Mouse (Mus musculus) MEL (cell line): Measurements from ENCODE around the gene Macrod2. TPM values are rescaled to one million over a fixed set of nuclear protein-coding genes. Genes with fewer than 3 reads are reported as not detected.

Source experiments
- DNase-seq: peaks from one replicate; pipeline ENCODE4 v3.0.0; 2011; ENCODE audit warnings: low read depth, low spot score
- H3K27ac ChIP-seq: 2 replicates; pipeline ENCODE4 v1.5.1; 2012; ENCODE audit warnings: low read depth, mild to moderate bottlenecking, control low read depth, low read length, moderate library complexity; ENCODE audit not compliant: control insufficient read depth
- H3K27me3 ChIP-seq, 2 experiments: fragments of 150-350 bp in 1 of 2; sonication (generic) in 1 of 2; 2 replicates each; pipeline ENCODE4 v1.6.1; 2012; ENCODE audit warnings: low read length in 2 of 2, mild to moderate bottlenecking in 2 of 2, improper control_type of control experiment in 1 of 2, moderate library complexity in 1 of 2; ENCODE audit not compliant: insufficient read depth in 2 of 2, control insufficient read depth in 1 of 2
- H3K36me3 ChIP-seq, 2 experiments: 2 replicates each; pipeline ENCODE4 v1.6.1; 2012 to 2014; ENCODE audit warnings: low read length in 2 of 2, improper control_type of control experiment in 1 of 2, inconsistent platforms in 1 of 2, mild to moderate bottlenecking in 1 of 2; ENCODE audit not compliant: insufficient read depth in 2 of 2, control insufficient read depth in 1 of 2
- H3K4me1 ChIP-seq, 2 experiments: fragments of 150-350 bp in 1 of 2; sonication (generic) in 1 of 2; 2 replicates each; pipeline ENCODE4 v1.6.1; 2012; ENCODE audit warnings: low read length in 2 of 2, improper control_type of control experiment in 1 of 2, mild to moderate bottlenecking in 1 of 2; ENCODE audit not compliant: insufficient read depth in 2 of 2, control insufficient read depth in 1 of 2
- H3K4me3 ChIP-seq, 2 experiments: fragments of 150-350 bp in 1 of 2; sonication (generic) in 1 of 2; 2 replicates each; pipeline ENCODE4 v1.5.1; 2012; ENCODE audit warnings: low read depth in 2 of 2, low read length in 2 of 2, mild to moderate bottlenecking in 2 of 2, moderate library complexity in 2 of 2, control low read depth in 1 of 2, improper control_type of control experiment in 1 of 2; ENCODE audit not compliant: control insufficient read depth in 1 of 2, insufficient read depth in 1 of 2
- H3K79me2 ChIP-seq: 2 replicates; pipeline ENCODE4 v1.6.1; 2012; ENCODE audit warnings: mild to moderate bottlenecking, low read length, moderate library complexity; ENCODE audit not compliant: control insufficient read depth, poor library complexity, insufficient read depth
- H3K9ac ChIP-seq: 2 replicates; pipeline ENCODE4 v1.6.1; 2012; ENCODE audit warnings: low read depth, mild to moderate bottlenecking, control low read depth, low read length, moderate library complexity; ENCODE audit not compliant: control insufficient read depth, poor library complexity, severe bottlenecking
- H3K9me3 ChIP-seq: fragments of 150-350 bp; sonication (generic); replicated peaks from 2 replicates; pipeline ENCODE4 v1.6.1; 2012; ENCODE audit warnings: mild to moderate bottlenecking, low read length, improper control_type of control experiment, moderate library complexity; ENCODE audit not compliant: insufficient read depth
- BHLHE40 ChIP-seq: IDR thresholded peaks from 2 replicates; pipeline ENCODE4 v1.6.1; 2012; ENCODE audit warnings: low read depth, mild to moderate bottlenecking, inconsistent platforms, low read length, improper control_type of control experiment, borderline replicate concordance
- EP300 ChIP-seq, 2 experiments: IDR thresholded peaks; 2 replicates each; pipeline ENCODE4 v1.6.1; 2011; ENCODE audit warnings: improper control_type of control experiment in 2 of 2, low read length in 2 of 2, low read depth in 1 of 2, mild to moderate bottlenecking in 1 of 2
- HCFC1 ChIP-seq: IDR thresholded peaks from 2 replicates; pipeline ENCODE4 v1.6.1; 2012; ENCODE audit warnings: low read depth, mild to moderate bottlenecking, inconsistent platforms, low read length, improper control_type of control experiment, moderate library complexity
- KAT2A ChIP-seq: conservative IDR thresholded peaks from 2 replicates; pipeline ENCODE4 v1.6.1; 2012; ENCODE audit warnings: low read depth, low read length, improper control_type of control experiment, inconsistent platforms
- MAX ChIP-seq: IDR thresholded peaks from 2 replicates; pipeline ENCODE4 v1.6.1; 2011; ENCODE audit warnings: low read length, improper control_type of control experiment
- MAZ ChIP-seq: IDR thresholded peaks from 2 replicates; pipeline ENCODE4 v1.6.1; 2012; ENCODE audit warnings: low read depth, mild to moderate bottlenecking, inconsistent platforms, low read length, improper control_type of control experiment
- MYB ChIP-seq: IDR thresholded peaks from 2 replicates; pipeline ENCODE4 v1.6.1; 2011; ENCODE audit warnings: mild to moderate bottlenecking, low read depth, low read length, improper control_type of control experiment
- MYC ChIP-seq: IDR thresholded peaks from 2 replicates; pipeline ENCODE4 v1.6.1; 2011; ENCODE audit warnings: low read depth, mild to moderate bottlenecking, low read length, improper control_type of control experiment, moderate library complexity
- NELFE ChIP-seq: IDR thresholded peaks from 2 replicates; pipeline ENCODE4 v1.6.1; 2011; ENCODE audit warnings: low read depth, low read length, improper control_type of control experiment
- POLR2A ChIP-seq, 2 experiments: IDR thresholded peaks; 2 replicates each; pipeline ENCODE4 v1.6.1; 2011 to 2012; ENCODE audit warnings: low read length in 2 of 2, mild to moderate bottlenecking in 2 of 2, control low read depth in 1 of 2, improper control_type of control experiment in 1 of 2, low read depth in 1 of 2, moderate library complexity in 1 of 2; ENCODE audit not compliant: control insufficient read depth in 1 of 2, insufficient read depth in 1 of 2, poor library complexity in 1 of 2
- POLR2AphosphoS2 ChIP-seq: IDR thresholded peaks from 2 replicates; pipeline ENCODE4 v1.6.1; 2011; ENCODE audit warnings: low read length, improper control_type of control experiment
- RAD21 ChIP-seq: IDR thresholded peaks from 2 replicates; pipeline ENCODE4 v1.6.1; 2011; ENCODE audit warnings: mild to moderate bottlenecking, low read depth, low read length, improper control_type of control experiment
- TAL1 ChIP-seq: IDR thresholded peaks from 2 replicates; pipeline ENCODE4 v1.6.1; 2012; ENCODE audit warnings: mild to moderate bottlenecking, inconsistent platforms, low read length, moderate library complexity, mixed read lengths
- TCF12 ChIP-seq: IDR thresholded peaks from 2 replicates; pipeline ENCODE4 v1.6.1; 2014; ENCODE audit warnings: low read depth, mild to moderate bottlenecking, inconsistent platforms, low read length, improper control_type of control experiment, moderate library complexity
- UBTF ChIP-seq: IDR thresholded peaks from 2 replicates; pipeline ENCODE4 v1.6.1; 2012; ENCODE audit warnings: low read depth, mild to moderate bottlenecking, inconsistent platforms, low read length, improper control_type of control experiment, moderate library complexity, borderline replicate concordance; ENCODE audit not compliant: insufficient read depth
- USF1 ChIP-seq: IDR thresholded peaks from 2 replicates; pipeline ENCODE4 v1.6.1; 2014; ENCODE audit warnings: low read depth, mild to moderate bottlenecking, inconsistent platforms, low read length, improper control_type of control experiment, moderate library complexity
- ZKSCAN1 ChIP-seq: IDR thresholded peaks from 2 replicates; pipeline ENCODE4 v1.6.1; 2012; ENCODE audit warnings: low read depth, mild to moderate bottlenecking, inconsistent platforms, low read length, improper control_type of control experiment, moderate library complexity
- ZMIZ1 ChIP-seq: IDR thresholded peaks from 2 replicates; pipeline ENCODE4 v1.6.1; 2012; ENCODE audit warnings: low read depth, mild to moderate bottlenecking, inconsistent platforms, low read length, improper control_type of control experiment, moderate library complexity
- ZNF384 ChIP-seq: IDR thresholded peaks from 2 replicates; pipeline ENCODE4 v1.6.1; 2012; ENCODE audit warnings: low read depth, mild to moderate bottlenecking, inconsistent platforms, low read length, improper control_type of control experiment
- polyA plus RNA-seq, 2 experiments: library from polyadenylated mRNA; stranded (reverse) in 1 of 2; unstranded in 1 of 2; fragments of >175 nt in 1 of 2; fragments of >200 nt in 1 of 2; gene quantifications; 2 replicates each; pipeline versions ENCODE4 v1.2.1 to v1.2.4; 2012; ENCODE audit warnings: low replicate concordance in 2 of 2, low read depth in 1 of 2; ENCODE audit not compliant: insufficient read length in 2 of 2, insufficient read depth in 1 of 2, missing spikeins in 1 of 2
- total RNA-seq: library from RNA; depleted of rRNA; stranded (reverse); fragments of 300-350 nt; gene quantifications from 2 replicates; pipeline ENCODE4 v1.2.3, GENCODE M21; 2012

Macrod2 gene
- total and polyA plus RNA-seq, 3 experiments: not detected

GRCm38 (mm10) chr2:140811693-140812092, 416.6 kb downstream of the Macrod2 start:
- Histone ChIP-seq H3K27me3 (no peaks in the 10 kb centered on the region), H3K9me3 (no peaks in the 10 kb centered on the region), H3K79me2 (no peaks in the 10 kb centered on the region), H3K36me3 (no peaks in the 10 kb centered on the region), H3K4me3 (no peak overlapping the region), H3K4me1 (no peaks in the 10 kb centered on the region), H3K9ac (no peak overlapping the region), H3K27ac (no peak overlapping the region)
- TF ChIP-seq RAD21 (no peak), POLR2AphosphoS2 (no peak), USF1 (no peak), POLR2A (IDR thresholded peaks at IDR 0.05; ENCODE audit: control insufficient read depth in 1 of 2, insufficient read depth in 1 of 2, low read depth in 1 of 2, low read length in 2 of 2, poor library complexity in 1 of 2) (no peak)
- no peak for DNase-seq

- DNase-seq: no peak
- TF ChIP-seq NELFE: no peak
Measured at GRCm38 (mm10) chr2:140819391-140820120, 424.4 kb downstream of the Macrod2 start.

GRCm38 (mm10) chr2:140822378-140822777, 427.3 kb downstream of the Macrod2 start:
- TF ChIP-seq KAT2A (no peak), EP300 (IDR thresholded peaks at IDR 0.05; ENCODE audit: low read depth in 1 of 2, low read length in 2 of 2) (no peak), ZKSCAN1 (no peak)
- no peaks in the 10 kb centered on the region for H3K79me2 ChIP-seq

More at GRCm38 (mm10) chr2:140819391-140820120, 424.4 kb downstream of the Macrod2 start:
- Histone ChIP-seq H3K79me2 (no peaks in the 10 kb centered on the region), H3K36me3 (no peaks in the 10 kb centered on the region), H3K27ac (no peak overlapping the region), H3K4me1 (no peaks in the 10 kb centered on the region), H3K4me3 (no peak overlapping the region), H3K9me3 (no peaks in the 10 kb centered on the region), H3K27me3 (no peaks in the 10 kb centered on the region), H3K9ac (no peak overlapping the region)

GRCm38 (mm10) chr2:140826241-140826640, 431.1 kb downstream of the Macrod2 start:
- Histone ChIP-seq H3K4me1 (no peaks in the 10 kb centered on the region), H3K4me3 (no peak overlapping the region), H3K27me3 (no peaks in the 10 kb centered on the region), H3K9me3 (no peaks in the 10 kb centered on the region), H3K36me3 (no peaks in the 10 kb centered on the region), H3K79me2 (no peaks in the 10 kb centered on the region), H3K9ac (no peak overlapping the region), H3K27ac (no peak overlapping the region)
- DNase-seq: no peak
- TF ChIP-seq ZNF384: no peak
- no peak for TF ChIP-seq BHLHE40
- no peak for TF ChIP-seq HCFC1
- no peak for TF ChIP-seq ZMIZ1
- TF ChIP-seq RAD21: no peak
- TF ChIP-seq TAL1: no peak
- no peak for TF ChIP-seq MAZ
- TF ChIP-seq UBTF: no peak
- TF ChIP-seq MAX: no peak
- TF ChIP-seq KAT2A: no peak
- TF ChIP-seq TCF12: no peak
- TF ChIP-seq MYC: no peak
- TF ChIP-seq POLR2AphosphoS2: no peak
- TF ChIP-seq MYB: no peak

More at GRCm38 (mm10) chr2:140822378-140822777, 427.3 kb downstream of the Macrod2 start:
- Histone ChIP-seq H3K36me3 (no peaks in the 10 kb centered on the region), H3K27ac (no peak overlapping the region), H3K27me3 (no peaks in the 10 kb centered on the region), H3K9me3 (no peaks in the 10 kb centered on the region), H3K4me1 (no peaks in the 10 kb centered on the region), H3K9ac (no peak overlapping the region), H3K4me3 (no peak overlapping the region)
- no peak for DNase-seq
